Mouse (Mus musculus) CH12F3 (cell line): ENCODE data around the gene Gm21915.

Experiments used
- in situ Hi-C: fragments of 300-500 bp; cut with MboI; formaldehyde crosslinking; loops from 2 replicates; pipeline ENCODE4 v1.14.3; 2020; ENCODE audit warnings: low sequenced_read_pairs

The Gm21915 gene

GRCm38 (mm10) chr9:40652757-40653156 is 17.7 kb upstream of the Gm21915 start:
- in situ Hi-C loops: no loop called here

- in situ Hi-C loops: no loop called here
Observed at GRCm38 (mm10) chr9:40666190-40666803, 4.1 kb upstream of the Gm21915 start.

GRCm38 (mm10) chr9:40671323-40671930 is 1.0 kb downstream of the Gm21915 start:
- in situ Hi-C loops: no loop called here

- in situ Hi-C loops: no loop called here
Observed at GRCm38 (mm10) chr9:40675203-40675958, 5.0 kb downstream of the Gm21915 start.

GRCm38 (mm10) chr9:40678653-40679052 is 8.2 kb downstream of the Gm21915 start:
- in situ Hi-C loops: no loop called here

- in situ Hi-C loops: no loop called here
Observed at GRCm38 (mm10) chr9:40685801-40686420, 15.5 kb downstream of the Gm21915 start, which contains the start of gene Clmp. Gene Clmp (plus strand): TSS chr9:40685962.

GRCm38 (mm10) chr9:40686421-40686899 is 16.0 kb downstream of the Gm21915 start:
- in situ Hi-C loops: no loop called here

GRCm38 (mm10) chr9:40687053-40687452 is 16.6 kb downstream of the Gm21915 start:
- in situ Hi-C loops: no loop called here

GRCm38 (mm10) chr9:40687553-40687952 is 17.1 kb downstream of the Gm21915 start:
- in situ Hi-C loops: no loop called here

- in situ Hi-C loops: no loop called here
Observed at GRCm38 (mm10) chr9:40690511-40690910, 20.1 kb downstream of the Gm21915 start.

- in situ Hi-C loops: no loop called here
Observed at GRCm38 (mm10) chr9:40693026-40693425, 22.6 kb downstream of the Gm21915 start.

- in situ Hi-C loops: no loop called here
Observed at GRCm38 (mm10) chr9:40693768-40694167, 23.4 kb downstream of the Gm21915 start.

- in situ Hi-C loops: no loop called here
Observed at GRCm38 (mm10) chr9:40694284-40694683, 23.9 kb downstream of the Gm21915 start.

GRCm38 (mm10) chr9:40696086-40696485 is 25.7 kb downstream of the Gm21915 start:
- in situ Hi-C loops: no loop called here

GRCm38 (mm10) chr9:40699194-40699593 is 28.8 kb downstream of the Gm21915 start:
- in situ Hi-C loops: no loop called here

- in situ Hi-C loops: no loop called here
Observed at GRCm38 (mm10) chr9:40700253-40700652, 29.8 kb downstream of the Gm21915 start.

- in situ Hi-C loops: no loop called here
Observed at GRCm38 (mm10) chr9:40704364-40705276, 34.2 kb downstream of the Gm21915 start.

- in situ Hi-C loops: no loop called here
Observed at GRCm38 (mm10) chr9:40708448-40709140, 38.2 kb downstream of the Gm21915 start.

- in situ Hi-C loops: no loop called here
Observed at GRCm38 (mm10) chr9:40709141-40709537, 38.7 kb downstream of the Gm21915 start.

GRCm38 (mm10) chr9:40709587-40709986 is 39.2 kb downstream of the Gm21915 start:
- in situ Hi-C loops: no loop called here
